Mouse (Mus musculus) brown adipose tissue, adult 24 weeks (tissue): Measurements from ENCODE around the gene Slc26a5. TPM values are rescaled to one million over a fixed set of nuclear protein-coding genes. Genes with fewer than 3 reads are reported as not detected.

Experiments
- H3K27ac ChIP-seq: fragments of 200-500 bp; replicated peaks from 2 replicates; pipeline ENCODE4 v1.5.1; 2012; ENCODE audit warnings: low read depth, mild to moderate bottlenecking, low read length
- H3K4me1 ChIP-seq: fragments of 200-500 bp; 2 replicates; pipeline ENCODE4 v1.6.1; 2012; ENCODE audit warnings: low read length, mixed read lengths; ENCODE audit not compliant: control insufficient read depth, insufficient read depth, insufficient read length
- H3K4me3 ChIP-seq: fragments of 200-500 bp; 2 replicates; pipeline ENCODE4 v1.5.1; 2012; ENCODE audit warnings: low read depth, mild to moderate bottlenecking, low read length, moderate library complexity; ENCODE audit not compliant: insufficient read depth
- polyA plus RNA-seq: library from polyadenylated mRNA; stranded (reverse); fragments of >200 nt; gene quantifications from 2 replicates; pipeline ENCODE4 v1.2.4, GENCODE M21; 2012; ENCODE audit not compliant: missing spikeins, insufficient read depth, insufficient read length

The Slc26a5 gene
- polyA plus RNA-seq, 1 experiment = not detected

DNA sequence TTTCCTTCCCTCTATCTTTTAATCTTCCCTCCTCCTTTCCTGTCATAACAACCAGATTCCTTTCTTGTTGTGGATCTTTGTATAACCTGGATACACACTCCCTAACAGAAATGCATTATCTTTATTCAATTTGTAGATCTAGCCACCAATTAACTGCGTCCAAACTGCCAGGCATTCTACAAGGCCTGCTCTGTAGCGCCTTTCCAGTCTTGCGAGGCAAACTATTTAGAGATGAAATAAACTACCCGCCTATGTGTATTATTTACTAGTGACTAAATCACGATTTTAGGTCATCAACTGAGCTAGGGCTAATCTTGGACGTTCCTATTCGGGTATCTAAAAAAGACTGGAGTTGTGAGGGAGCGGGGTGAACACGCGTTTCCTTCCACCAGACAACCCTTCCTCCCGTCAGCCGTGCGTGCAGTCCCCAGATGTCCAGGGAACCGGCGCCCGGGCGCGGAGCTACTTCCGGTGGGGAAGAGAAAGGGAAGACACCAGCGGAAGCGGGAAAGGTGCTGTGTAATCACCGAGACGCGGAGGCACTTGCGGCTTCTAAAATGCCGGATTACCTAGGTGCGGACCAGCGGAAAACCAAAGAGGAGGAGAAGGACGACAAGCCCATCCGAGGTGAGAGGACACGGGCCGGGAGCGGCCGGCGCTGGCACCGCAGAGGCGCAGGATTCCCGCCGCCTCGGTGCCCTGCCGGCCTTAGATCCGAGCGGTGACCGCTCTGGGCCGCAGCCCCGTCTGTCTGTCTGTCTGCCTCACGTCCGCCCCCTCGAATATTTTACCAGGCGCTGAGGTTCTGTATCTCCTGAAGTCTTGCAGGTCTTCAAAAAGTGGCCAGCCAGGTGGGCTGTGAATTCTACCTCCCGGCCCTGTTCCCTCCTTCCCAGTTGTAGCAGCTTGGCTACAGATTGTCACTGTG, 78.9 kb downstream of the Slc26a5 start:
- peaks cover 10% of the 10 kb centered on the region; the same call in 1 of the 2 replicates for H3K4me1 ChIP-seq
- H3K27ac ChIP-seq = peak overlapping the region; percentile 84
- peak overlapping the region; percentile 81 for H3K4me3 ChIP-seq

- Histone ChIP-seq H3K4me1 (peaks cover 10% of the 10 kb centered on the region; the same call in 1 of the 2 replicates), H3K27ac (no peak overlapping the region), H3K4me3 (no peak overlapping the region)
Measured at GRCm38 (mm10) chr5:21785776-21786175, 79.6 kb downstream of the Slc26a5 start.

DNA sequence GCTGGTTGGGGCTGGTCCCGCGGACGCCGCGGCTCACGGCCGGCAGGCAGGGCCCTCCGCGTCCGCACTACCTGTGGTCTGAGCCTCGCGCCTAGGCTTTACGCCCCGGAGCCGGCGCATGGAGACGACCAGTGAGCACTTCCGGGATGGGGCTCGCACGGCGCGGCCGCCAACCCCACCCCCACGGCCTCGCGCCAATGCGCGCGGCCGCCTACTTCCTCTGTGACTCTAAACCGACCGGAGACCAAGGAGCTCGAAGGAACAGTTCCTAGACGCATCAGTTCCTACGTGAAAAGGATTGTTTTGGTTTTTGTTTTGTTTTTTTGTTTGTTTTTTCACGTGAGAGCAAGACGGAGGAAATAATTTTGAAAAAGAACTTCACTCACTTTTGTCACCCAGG, 80.4 kb downstream of the Slc26a5 start, which contains the start of the genes Dnajc2 and Psmc2:
TSS of gene Dnajc2 (minus strand) at position 199 of the 400 bp plus-strand sequence.
TSS of gene Psmc2 (plus strand) at position 231 of the 400 bp plus-strand sequence.
- H3K4me1 ChIP-seq = peaks cover 10% of the 10 kb centered on the region; the same call in 1 of the 2 replicates
- H3K4me3 ChIP-seq = peak within 1 kb of the TSS; percentile 98
- no peak within 1 kb of the TSS for H3K27ac ChIP-seq

DNA sequence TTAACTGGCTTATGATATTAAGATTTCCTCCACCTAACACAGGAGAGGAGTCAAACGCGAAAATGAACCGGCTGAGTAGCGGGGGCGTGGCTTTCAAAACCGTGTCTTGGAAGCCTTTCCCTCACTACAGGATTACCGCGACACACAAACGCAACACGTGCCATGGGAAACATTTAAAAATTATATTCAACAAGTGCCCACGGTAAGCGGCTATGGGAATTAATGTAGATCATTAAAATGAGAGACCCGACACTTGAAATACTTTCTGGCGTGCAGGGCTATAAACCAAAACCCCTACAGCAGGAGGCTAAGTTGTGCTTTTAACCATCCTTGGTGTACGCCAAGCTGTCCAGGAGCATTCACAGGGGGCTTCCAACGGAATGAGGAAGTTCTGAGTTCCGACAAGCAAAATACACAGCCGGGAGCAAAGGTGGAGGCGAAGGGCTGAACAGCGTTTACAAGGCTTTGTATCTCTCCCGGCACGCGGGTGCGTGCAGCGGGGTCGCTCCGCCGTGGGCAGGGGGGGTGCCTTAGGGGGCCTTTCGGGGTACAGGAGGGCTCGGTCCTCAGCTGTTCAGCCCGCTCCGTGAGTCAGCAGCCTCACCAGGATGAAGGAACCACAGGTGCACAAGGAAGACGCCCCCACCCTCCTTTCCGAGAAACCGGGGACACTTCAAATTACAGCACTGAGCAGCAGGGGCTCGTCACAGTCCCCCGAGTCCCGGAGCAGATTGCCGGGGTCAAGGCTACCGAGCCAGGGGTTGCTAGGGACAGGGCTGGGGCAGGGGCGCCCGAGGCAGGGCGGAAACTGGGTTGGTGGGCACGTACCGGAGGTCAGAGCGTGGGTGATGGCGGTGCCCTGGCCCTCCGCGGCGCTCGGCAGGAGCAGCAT, 81.0 kb downstream of the Slc26a5 start:
- Histone ChIP-seq H3K4me1 (peaks cover 9% of the 10 kb centered on the region; the same call in 1 of the 2 replicates), H3K27ac (no peak overlapping the region), H3K4me3 (peak overlapping the region; percentile 98)

- no peak overlapping the region for H3K4me3 ChIP-seq
- H3K4me1 ChIP-seq = no peaks in the 10 kb centered on the region
- H3K27ac ChIP-seq = no peak overlapping the region
Measured at GRCm38 (mm10) chr5:21776491-21776890, 88.9 kb downstream of the Slc26a5 start.

- Histone ChIP-seq H3K4me3 (no peak overlapping the region), H3K4me1 (no peaks in the 10 kb centered on the region), H3K27ac (no peak overlapping the region)
Measured at GRCm38 (mm10) chr5:21769841-21770240, 95.6 kb downstream of the Slc26a5 start.

- no peak overlapping the region for H3K4me3 ChIP-seq
- H3K27ac ChIP-seq = no peak overlapping the region
- no peaks in the 10 kb centered on the region for H3K4me1 ChIP-seq
Measured at GRCm38 (mm10) chr5:21768506-21768905, 96.9 kb downstream of the Slc26a5 start.

Other genes starting within 250 kb of the Slc26a5 start
- gene Fbxl13, start 220.0 kb downstream of the Slc26a5 start, polyA plus RNA-seq = not detected in 2 replicates
- 7.4 and 11.3 TPM in 2 replicates for gene Armc10, start 219.8 kb downstream of the Slc26a5 start, polyA plus RNA-seq
- 9.0 and 12.9 TPM in 2 replicates for gene Napepld, start 164.2 kb downstream of the Slc26a5 start, polyA plus RNA-seq
- gene Pmpcb, start 128.5 kb downstream of the Slc26a5 start, polyA plus RNA-seq = 426 and 475 TPM in 2 replicates
- 16.8 and 19.9 TPM in 2 replicates for gene Dnajc2, start 80.4 kb downstream of the Slc26a5 start, polyA plus RNA-seq
- gene Psmc2, start 80.3 kb downstream of the Slc26a5 start, polyA plus RNA-seq = 83.9 and 86.9 TPM in 2 replicates